Mouse (Mus musculus) liver, embryonic 15.5 days (tissue): ENCODE results near the gene Dock4. TPM values are rescaled to one million over a fixed set of nuclear protein-coding genes. Genes with fewer than 3 reads are reported as not detected.

Experiments
- ATAC-seq: fragments of 200-750 bp; cut with Nextera tagmentation; 2 replicates; pipeline ENCODE4 v1.8.0; 2017; ENCODE audit warnings: moderate number of reproducible peaks, mild to moderate bottlenecking, moderate library complexity; ENCODE audit not compliant: insufficient read depth
- H3K27ac ChIP-seq: fragments of 300-500 bp; sonication (generic); replicated peaks from 2 replicates; pipeline ENCODE4 v1.5.1; 2015; ENCODE audit warnings: mild to moderate bottlenecking, inconsistent platforms
- H3K27me3 ChIP-seq: fragments of 300-500 bp; sonication (generic); 2 replicates; pipeline ENCODE4 v1.6.1; 2015; ENCODE audit warnings: mild to moderate bottlenecking, inconsistent platforms
- H3K36me3 ChIP-seq: fragments of 300-500 bp; sonication (generic); replicated peaks from 2 replicates; pipeline ENCODE4 v1.6.1; 2015; ENCODE audit warnings: moderate library complexity, mild to moderate bottlenecking, inconsistent platforms
- H3K4me1 ChIP-seq: fragments of 300-500 bp; sonication (generic); replicated peaks from 2 replicates; pipeline ENCODE4 v1.6.1; 2015; ENCODE audit warnings: inconsistent platforms
- H3K4me2 ChIP-seq: fragments of 300-500 bp; sonication (generic); 2 replicates; pipeline ENCODE4 v1.6.1; 2015; ENCODE audit warnings: moderate library complexity, mild to moderate bottlenecking, inconsistent platforms
- H3K4me3 ChIP-seq: fragments of 300-500 bp; sonication (generic); replicated peaks from 2 replicates; pipeline ENCODE4 v1.5.1; 2015; ENCODE audit warnings: mild to moderate bottlenecking, inconsistent platforms
- H3K9ac ChIP-seq: fragments of 300-500 bp; sonication (generic); 2 replicates; pipeline ENCODE4 v1.6.1; 2015; ENCODE audit warnings: moderate library complexity, mild to moderate bottlenecking, inconsistent platforms
- H3K9me3 ChIP-seq: fragments of 300-500 bp; sonication (generic); replicated peaks from 2 replicates; pipeline ENCODE4 v1.6.1; 2016; ENCODE audit warnings: inconsistent platforms
- WGBS: fragments of 180-500 bp; shearing (Covaris S2); methylation state at CpG from one replicate; pipeline ENCODE4 v1.1.7; 2015; ENCODE audit warnings: mixed read lengths; ENCODE audit not compliant: insufficient replicate concordance; 5-methylcytosine and 5-hydroxymethylcytosine counted together
- polyA plus RNA-seq: library from polyadenylated mRNA; unstranded; fragments of >200 nt; fragmentation: Nextera tagmentation; extraction: Ambion mirVana; gene quantifications from 2 replicates; pipeline ENCODE4 v1.2.1, GENCODE M21; 2015

Gene Dock4
- polyA plus RNA-seq, 1 experiment from 2014 or later, result 0.94 TPM

DNA sequence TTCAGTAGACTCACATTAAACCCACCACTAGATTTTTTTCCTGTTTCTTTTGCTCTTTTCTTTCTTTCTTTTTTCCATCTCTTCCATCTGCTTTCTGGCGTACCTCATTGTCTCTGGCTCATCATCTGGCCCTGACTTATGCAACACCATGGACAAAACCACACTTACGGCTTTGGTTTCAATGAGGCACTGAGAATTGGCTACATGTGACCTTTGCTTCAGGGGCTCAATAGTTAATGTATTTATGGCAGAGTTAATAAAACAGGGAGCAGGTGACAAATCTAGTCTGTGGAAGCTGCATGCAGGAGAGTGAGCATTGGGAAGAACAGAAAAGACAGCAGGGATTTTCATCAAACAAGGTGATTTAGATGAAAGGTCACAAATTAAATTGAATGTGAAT, 131.0 kb downstream of the Dock4 start:
- no peak for ATAC-seq
- WGBS, result 52% methylated on average over 2 of the region's 2 CpGs
- H3K27me3 ChIP-seq, result no peaks in the 10 kb centered on the region
- no peaks in the 10 kb centered on the region for H3K4me1 ChIP-seq
- no peak overlapping the region for H3K4me3 ChIP-seq
- H3K27ac ChIP-seq, result no peak overlapping the region
- no peak overlapping the region for H3K9ac ChIP-seq
- no peaks in the 10 kb centered on the region for H3K36me3 ChIP-seq
- no peak overlapping the region for H3K4me2 ChIP-seq
- H3K9me3 ChIP-seq, result no peaks in the 10 kb centered on the region

- 38% methylated on average over 2 of the region's 2 CpGs for WGBS
- H3K27ac ChIP-seq, result no peak overlapping the region
- H3K4me1 ChIP-seq, result no peaks in the 10 kb centered on the region
- H3K4me2 ChIP-seq, result no peak overlapping the region
- H3K27me3 ChIP-seq, result no peaks in the 10 kb centered on the region
- H3K9ac ChIP-seq, result no peak overlapping the region
- no peak overlapping the region for H3K4me3 ChIP-seq
- no peaks in the 10 kb centered on the region for H3K9me3 ChIP-seq
- H3K36me3 ChIP-seq, result no peaks in the 10 kb centered on the region
- no peak for ATAC-seq
Observed at GRCm38 (mm10) chr12:40580351-40580750, 134.6 kb downstream of the Dock4 start.

GRCm38 (mm10) chr12:40581037-40581436, 135.3 kb downstream of the Dock4 start:
- no peak overlapping the region for H3K4me3 ChIP-seq
- H3K9me3 ChIP-seq, result no peaks in the 10 kb centered on the region
- H3K27ac ChIP-seq, result no peak overlapping the region
- no peak for ATAC-seq
- H3K27me3 ChIP-seq, result no peaks in the 10 kb centered on the region
- no peaks in the 10 kb centered on the region for H3K36me3 ChIP-seq
- no peaks in the 10 kb centered on the region for H3K4me1 ChIP-seq
- no peak overlapping the region for H3K4me2 ChIP-seq
- WGBS, result 39% methylated on average over 3 of the region's 3 CpGs
- H3K9ac ChIP-seq, result no peak overlapping the region

DNA sequence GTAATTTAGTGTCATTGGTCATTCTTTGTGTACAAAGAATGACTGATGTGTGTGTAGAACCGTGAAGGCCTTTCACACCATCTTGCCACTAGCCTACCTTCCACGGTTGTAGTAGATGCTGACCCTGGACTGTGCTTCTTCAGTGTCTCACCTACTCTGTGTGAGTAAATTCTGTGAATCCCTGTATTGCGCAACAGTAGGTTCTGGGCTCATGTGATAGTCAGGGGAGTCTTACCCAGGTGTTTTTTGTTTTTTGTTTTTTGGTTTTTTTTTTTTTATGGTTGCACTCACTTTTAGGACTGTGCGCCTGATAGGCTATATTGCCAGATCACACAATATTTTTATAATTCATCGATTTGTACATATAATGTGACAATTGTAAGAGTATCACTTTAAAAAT, 136.3 kb downstream of the Dock4 start:
- 63% methylated on average over 5 of the region's 5 CpGs for WGBS
- Histone ChIP-seq H3K4me3 (no peak overlapping the region), H3K4me2 (no peak overlapping the region), H3K9me3 (no peaks in the 10 kb centered on the region), H3K36me3 (no peaks in the 10 kb centered on the region), H3K9ac (no peak overlapping the region), H3K27me3 (no peaks in the 10 kb centered on the region), H3K27ac (no peak overlapping the region), H3K4me1 (no peaks in the 10 kb centered on the region)
- ATAC-seq, result no peak

DNA sequence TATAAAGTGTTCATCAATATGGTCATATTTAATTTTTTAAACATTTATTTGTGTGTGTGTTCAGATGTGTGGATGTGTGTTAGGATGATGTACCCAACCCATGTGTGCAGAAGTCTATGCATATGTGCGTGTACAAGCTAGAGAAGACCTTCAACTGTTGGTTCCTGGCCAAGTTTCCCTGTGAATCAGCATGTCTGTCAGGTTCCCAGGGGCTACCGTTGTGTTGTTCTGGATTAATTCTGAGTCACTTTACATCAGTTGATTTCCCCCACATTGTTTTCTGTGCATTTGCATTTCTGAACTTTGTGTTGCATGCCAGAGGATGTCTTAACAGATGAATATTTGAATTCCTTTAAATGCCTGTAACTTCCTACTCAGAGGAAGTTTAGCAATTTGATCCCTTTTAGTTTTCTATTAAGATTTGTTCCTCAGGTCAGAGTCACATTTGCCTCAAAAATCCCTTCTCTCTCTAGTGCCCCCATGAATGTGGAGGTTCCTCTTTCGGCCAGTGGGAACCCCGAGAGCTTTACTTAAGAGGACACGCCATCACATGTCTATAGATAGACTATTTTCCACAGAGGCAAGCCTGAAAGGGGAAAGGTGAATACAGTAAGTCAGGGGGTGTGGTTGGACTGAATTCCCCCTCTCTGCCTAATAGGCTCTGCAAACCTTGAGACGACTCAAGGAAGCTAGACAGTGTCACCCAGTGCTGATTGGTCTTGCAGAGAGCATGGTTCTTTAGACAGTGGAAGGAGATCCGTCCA, 139.0 kb downstream of the Dock4 start:
- Histone ChIP-seq H3K9me3 (no peaks in the 10 kb centered on the region), H3K27ac (no peak overlapping the region), H3K9ac (no peak overlapping the region), H3K4me3 (no peak overlapping the region), H3K4me1 (no peaks in the 10 kb centered on the region), H3K27me3 (no peaks in the 10 kb centered on the region), H3K36me3 (no peaks in the 10 kb centered on the region), H3K4me2 (no peak overlapping the region)
- no peak for ATAC-seq
- WGBS, result 52% methylated on average over 7 of the region's 7 CpGs

DNA sequence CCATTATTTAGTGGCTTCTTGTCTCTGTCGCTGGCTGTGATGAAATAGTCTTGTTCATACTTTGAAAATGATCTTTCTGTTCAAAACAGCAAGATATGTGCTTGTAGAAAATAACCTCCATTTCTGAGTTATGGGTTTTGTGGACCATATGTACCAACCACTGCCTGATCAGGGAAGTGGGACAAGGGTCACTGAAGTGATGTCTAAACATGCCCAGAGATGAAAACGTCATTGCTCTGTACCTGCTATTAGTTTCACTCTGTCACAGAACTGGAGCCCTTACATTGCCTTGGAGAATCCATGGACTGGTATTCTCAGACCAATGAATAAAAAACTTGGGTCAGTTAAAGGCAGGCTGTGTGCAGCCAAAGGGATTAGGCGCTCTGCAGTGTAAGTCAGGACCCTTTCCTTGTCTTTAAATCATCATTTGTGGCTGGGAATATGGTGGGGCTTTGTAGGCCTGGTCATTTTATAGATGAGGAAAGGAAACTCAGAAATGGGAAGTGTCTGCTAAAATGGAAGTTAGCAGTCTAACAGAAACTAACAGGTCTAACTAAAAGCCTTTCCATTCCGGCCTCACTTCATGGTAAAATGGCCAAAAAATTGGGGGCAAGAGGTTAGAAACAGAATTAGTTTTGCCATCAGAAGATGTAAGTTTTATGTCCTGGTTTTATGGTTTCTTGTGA, 139.8 kb downstream of the Dock4 start:
- no peak for ATAC-seq
- H3K9me3 ChIP-seq, result no peaks in the 10 kb centered on the region
- no peaks in the 10 kb centered on the region for H3K36me3 ChIP-seq
- H3K4me3 ChIP-seq, result no peak overlapping the region
- H3K27me3 ChIP-seq, result no peaks in the 10 kb centered on the region
- H3K4me1 ChIP-seq, result no peaks in the 10 kb centered on the region
- no peak overlapping the region for H3K27ac ChIP-seq
- no peak overlapping the region for H3K9ac ChIP-seq
- H3K4me2 ChIP-seq, result no peak overlapping the region
- 52% methylated on average over 4 of the region's 4 CpGs for WGBS

DNA sequence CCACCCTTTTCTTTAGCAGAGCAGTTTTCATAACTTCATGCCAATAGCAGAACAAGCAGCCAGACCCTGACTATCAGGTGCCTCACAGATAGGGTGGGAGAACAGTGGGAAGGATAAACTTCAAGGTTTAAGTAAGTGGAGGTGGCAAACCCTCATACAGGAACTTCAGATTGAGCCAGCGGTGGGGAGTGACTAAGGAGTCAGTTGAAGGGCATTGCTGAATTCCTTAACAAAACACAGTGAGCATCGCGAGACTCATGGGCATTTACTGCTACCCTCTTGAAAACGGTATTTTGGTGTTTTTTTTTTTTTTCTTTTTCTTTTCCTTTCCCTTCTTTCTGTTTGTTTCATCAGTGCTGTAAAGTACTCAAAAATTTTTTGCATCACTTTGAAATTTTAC, 148.4 kb downstream of the Dock4 start:
- no peak for ATAC-seq
- no peaks in the 10 kb centered on the region for H3K36me3 ChIP-seq

DNA sequence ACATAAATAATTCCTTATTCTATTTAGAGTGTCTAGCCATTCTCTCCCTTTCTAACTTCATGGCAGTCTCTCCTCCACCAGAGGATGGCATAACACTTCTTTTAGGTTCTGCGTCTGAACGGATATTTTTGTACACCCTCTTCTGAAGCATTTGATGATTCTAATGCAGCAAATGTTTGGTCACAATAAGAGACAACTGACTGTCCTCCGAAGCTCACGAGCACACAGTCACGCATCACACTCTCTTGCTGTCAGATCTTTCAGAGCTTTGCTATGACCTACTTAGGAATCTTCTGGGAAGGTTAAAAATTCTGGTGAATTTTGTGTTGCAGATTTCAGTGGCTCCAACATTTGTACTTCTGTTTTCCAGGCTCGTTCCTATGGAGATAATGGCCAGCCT, 149.7 kb downstream of the Dock4 start:
- WGBS, result 70% methylated on average over 6 of the region's 6 CpGs
- Histone ChIP-seq H3K9me3 (no peaks in the 10 kb centered on the region), H3K4me3 (no peak overlapping the region), H3K9ac (no peak overlapping the region), H3K36me3 (no peaks in the 10 kb centered on the region), H3K27me3 (no peaks in the 10 kb centered on the region), H3K27ac (no peak overlapping the region), H3K4me1 (no peaks in the 10 kb centered on the region), H3K4me2 (no peak overlapping the region)
- no peak for ATAC-seq

More for the DNA sequence above, 148.4 kb downstream of the Dock4 start:
- Histone ChIP-seq H3K27ac (no peak overlapping the region), H3K9me3 (no peaks in the 10 kb centered on the region), H3K4me1 (no peaks in the 10 kb centered on the region), H3K9ac (no peak overlapping the region), H3K4me2 (no peak overlapping the region), H3K27me3 (no peaks in the 10 kb centered on the region), H3K4me3 (no peak overlapping the region)
- WGBS, result 51% methylated on average over 4 of the region's 4 CpGs

DNA sequence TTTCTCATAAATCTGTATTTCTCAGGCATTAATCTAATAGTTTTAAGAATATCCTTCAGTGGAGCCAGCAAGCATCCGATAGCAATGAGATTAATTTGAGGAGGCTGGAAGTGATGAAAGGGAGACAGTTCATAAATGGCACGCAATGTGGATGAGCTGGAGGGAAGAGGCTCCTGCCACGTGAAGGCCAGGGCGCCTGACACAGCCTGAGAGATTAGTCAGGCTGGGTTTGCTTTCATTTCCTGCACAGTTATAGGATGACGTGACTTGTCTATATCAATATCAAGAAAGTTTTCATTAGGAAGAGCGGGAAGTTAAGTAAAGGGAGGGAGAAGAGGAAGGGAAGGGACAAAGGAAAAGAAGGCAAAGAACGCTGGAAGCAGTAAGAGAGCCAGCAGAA, 150.3 kb downstream of the Dock4 start:
- ATAC-seq, result no peak
- no peak overlapping the region for H3K4me2 ChIP-seq
- WGBS, result 56% methylated on average over 7 of the region's 7 CpGs

DNA sequence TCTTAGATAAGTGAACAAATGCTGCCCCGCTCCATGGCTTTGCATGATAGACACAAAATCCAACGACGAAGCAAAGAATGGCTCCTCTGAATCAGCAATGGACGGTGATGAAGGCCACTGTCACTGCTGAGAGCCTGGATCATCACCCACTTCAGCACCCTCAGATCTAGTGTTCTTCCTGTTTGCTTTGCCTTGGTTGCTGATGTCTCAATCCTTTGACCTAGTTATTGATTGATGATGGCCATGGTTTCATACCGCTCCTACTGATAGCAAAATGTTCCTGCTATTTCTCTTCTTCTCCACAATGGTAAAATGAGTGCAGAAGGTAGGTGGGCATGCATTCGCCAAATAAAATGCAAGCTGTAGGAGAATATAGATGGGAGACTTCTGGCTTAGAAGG, 150.7 kb downstream of the Dock4 start:
- no peak overlapping the region for H3K27ac ChIP-seq
- no peaks in the 10 kb centered on the region for H3K9me3 ChIP-seq
- no peak for ATAC-seq
- H3K4me3 ChIP-seq, result no peak overlapping the region
- no peaks in the 10 kb centered on the region for H3K4me1 ChIP-seq
- H3K4me2 ChIP-seq, result no peak overlapping the region
- WGBS, result 63% methylated on average over 6 of the region's 6 CpGs
- no peaks in the 10 kb centered on the region for H3K36me3 ChIP-seq
- no peaks in the 10 kb centered on the region for H3K27me3 ChIP-seq
- H3K9ac ChIP-seq, result no peak overlapping the region

More for the DNA sequence above, 150.3 kb downstream of the Dock4 start:
- H3K27ac ChIP-seq, result no peak overlapping the region
- no peaks in the 10 kb centered on the region for H3K27me3 ChIP-seq
- no peak overlapping the region for H3K9ac ChIP-seq
- no peaks in the 10 kb centered on the region for H3K36me3 ChIP-seq
- no peak overlapping the region for H3K4me3 ChIP-seq
- no peaks in the 10 kb centered on the region for H3K4me1 ChIP-seq
- no peaks in the 10 kb centered on the region for H3K9me3 ChIP-seq

DNA sequence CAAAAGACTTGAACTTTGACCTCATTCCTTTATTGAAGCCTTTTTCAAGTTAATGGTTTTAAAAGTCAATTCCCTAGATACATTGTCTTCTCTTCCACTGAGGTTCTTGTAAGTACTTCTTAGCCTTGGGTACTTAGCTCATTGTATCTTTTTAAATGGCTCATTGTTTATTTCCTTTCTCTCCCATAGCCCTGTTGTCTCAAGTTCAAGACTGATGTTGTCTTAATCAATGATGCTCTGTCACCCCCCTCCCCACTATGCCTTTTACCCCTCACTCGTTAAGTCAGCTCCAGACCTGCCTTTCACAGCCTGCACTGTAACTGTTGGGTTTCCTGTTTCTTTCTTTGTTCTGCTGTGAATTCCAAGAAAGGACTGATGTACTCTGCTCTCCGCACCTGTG, 154.2 kb downstream of the Dock4 start:
- WGBS, result 54% methylated on average over 2 of the region's 2 CpGs
- no peaks in the 10 kb centered on the region for H3K9me3 ChIP-seq

More for the DNA sequence above, 154.2 kb downstream of the Dock4 start:
- Histone ChIP-seq H3K27me3 (no peaks in the 10 kb centered on the region), H3K9ac (no peak overlapping the region), H3K4me1 (0 out of 2 replicates have a peak, but pooled peaks cover 2% of the 10 kb centered on the region), H3K36me3 (no peaks in the 10 kb centered on the region), H3K4me2 (no peak overlapping the region), H3K27ac (no peak overlapping the region), H3K4me3 (no peak overlapping the region)
- ATAC-seq, result no peak
